Mouse (Mus musculus) erythroblast, embryonic 14.5 days (primary cell): Measurements from ENCODE around the gene Fgfr2. TPM values are rescaled to one million over a fixed set of nuclear protein-coding genes. Genes with fewer than 3 reads are reported as not detected.

ENCODE experiments used
- H3K27me3 ChIP-seq: 2 replicates; pipeline ENCODE4 v1.6.1; 2012; ENCODE audit warnings: inconsistent platforms; ENCODE audit not compliant: control insufficient read depth
- H3K36me3 ChIP-seq: 2 replicates; pipeline ENCODE4 v1.6.1; 2012; ENCODE audit warnings: mild to moderate bottlenecking, inconsistent platforms; ENCODE audit not compliant: control insufficient read depth
- H3K4me1 ChIP-seq: 2 replicates; pipeline ENCODE4 v1.6.1; 2012; ENCODE audit warnings: inconsistent platforms; ENCODE audit not compliant: control insufficient read depth
- H3K4me3 ChIP-seq: replicated peaks from 2 replicates; pipeline ENCODE3; 2012; ENCODE audit warnings: moderate library complexity, mild to moderate bottlenecking, inconsistent platforms
- H3K9me3 ChIP-seq: 2 replicates; pipeline ENCODE4 v1.6.1; 2012; ENCODE audit warnings: low read length, inconsistent platforms, mixed read lengths; ENCODE audit not compliant: control insufficient read depth
- GATA1 ChIP-seq: IDR thresholded peaks from 2 replicates; pipeline ENCODE4 v1.6.1; 2012; ENCODE audit warnings: low read length, inconsistent platforms, mixed read lengths
- TAL1 ChIP-seq: IDR thresholded peaks from 3 replicates; pipeline ENCODE4 v1.6.1; 2012; ENCODE audit warnings: low read length, inconsistent platforms, mixed read lengths
- polyA plus RNA-seq: library from polyadenylated mRNA; stranded (reverse); fragments of >175 nt; gene quantifications from 2 replicates; pipeline ENCODE4 v1.2.3, GENCODE M21; 2012

Gene Fgfr2
- polyA plus RNA-seq, 1 experiment = not detected

GRCm38 (mm10) chr7:132701412-132701811, 421.7 kb downstream of the Fgfr2 start:
- TF ChIP-seq GATA1 (no peak), TAL1 (no peak)
- H3K27me3 ChIP-seq = no peaks in the 10 kb centered on the region
- H3K4me3 ChIP-seq = no peak overlapping the region
- H3K9me3 ChIP-seq = no peaks in the 10 kb centered on the region
- no peaks in the 10 kb centered on the region for H3K36me3 ChIP-seq
- H3K4me1 ChIP-seq = peaks cover 10% of the 10 kb centered on the region

- Histone ChIP-seq H3K27me3 (no peaks in the 10 kb centered on the region), H3K9me3 (no peaks in the 10 kb centered on the region), H3K36me3 (no peaks in the 10 kb centered on the region), H3K4me1 (peaks cover 10% of the 10 kb centered on the region), H3K4me3 (no peak overlapping the region)
- TF ChIP-seq TAL1 = no peak
- no peak for TF ChIP-seq GATA1
Observed at GRCm38 (mm10) chr7:132700107-132700506, 423.0 kb downstream of the Fgfr2 start.

- Histone ChIP-seq H3K4me3 (no peak overlapping the region), H3K36me3 (no peaks in the 10 kb centered on the region; the same call in 1 of the 2 replicates), H3K4me1 (peaks cover 10% of the 10 kb centered on the region), H3K27me3 (no peaks in the 10 kb centered on the region), H3K9me3 (peaks cover 4% of the 10 kb centered on the region; the same call in 1 of the 2 replicates)
- no peak for TF ChIP-seq GATA1
Observed at GRCm38 (mm10) chr7:132699639-132700038, 423.5 kb downstream of the Fgfr2 start.

- Histone ChIP-seq H3K4me1 (peaks cover 10% of the 10 kb centered on the region), H3K27me3 (no peaks in the 10 kb centered on the region), H3K36me3 (no peaks in the 10 kb centered on the region; the same call in 1 of the 2 replicates), H3K4me3 (no peak overlapping the region), H3K9me3 (peaks cover 6% of the 10 kb centered on the region; the same call in 1 of the 2 replicates)
- TF ChIP-seq TAL1 (no peak), GATA1 (no peak)
Observed at GRCm38 (mm10) chr7:132699165-132699564, 424.0 kb downstream of the Fgfr2 start.

- H3K4me3 ChIP-seq = no peak overlapping the region
- no peaks in the 10 kb centered on the region; the same call in 1 of the 2 replicates for H3K36me3 ChIP-seq
- no peaks in the 10 kb centered on the region for H3K27me3 ChIP-seq
- TF ChIP-seq GATA1 = no peak
- TF ChIP-seq TAL1 = no peak
- peaks cover 6% of the 10 kb centered on the region; the same call in 1 of the 2 replicates for H3K9me3 ChIP-seq
- H3K4me1 ChIP-seq = peaks cover 10% of the 10 kb centered on the region
Observed at GRCm38 (mm10) chr7:132698737-132699136, 424.4 kb downstream of the Fgfr2 start.

GRCm38 (mm10) chr7:132697258-132697796, 425.8 kb downstream of the Fgfr2 start:
- Histone ChIP-seq H3K9me3 (peaks cover 6% of the 10 kb centered on the region; the same call in 1 of the 2 replicates), H3K4me3 (no peak overlapping the region), H3K36me3 (no peaks in the 10 kb centered on the region; the same call in 1 of the 2 replicates), H3K4me1 (peaks cover 9% of the 10 kb centered on the region), H3K27me3 (no peaks in the 10 kb centered on the region)
- no peak for TF ChIP-seq GATA1
- no peak for TF ChIP-seq TAL1

- H3K9me3 ChIP-seq = peaks cover 6% of the 10 kb centered on the region; the same call in 1 of the 2 replicates
- no peak overlapping the region for H3K4me3 ChIP-seq
- H3K4me1 ChIP-seq = no peaks in the 10 kb centered on the region
- no peaks in the 10 kb centered on the region for H3K27me3 ChIP-seq
- TF ChIP-seq GATA1 (no peak), TAL1 (no peak)
- no peaks in the 10 kb centered on the region; the same call in 1 of the 2 replicates for H3K36me3 ChIP-seq
Observed at GRCm38 (mm10) chr7:132693561-132693960, 429.6 kb downstream of the Fgfr2 start.

GRCm38 (mm10) chr7:132692719-132693118, 430.4 kb downstream of the Fgfr2 start:
- Histone ChIP-seq H3K27me3 (no peaks in the 10 kb centered on the region), H3K4me3 (no peak overlapping the region), H3K4me1 (no peaks in the 10 kb centered on the region), H3K9me3 (peaks cover 6% of the 10 kb centered on the region; the same call in 1 of the 2 replicates), H3K36me3 (no peaks in the 10 kb centered on the region; the same call in 1 of the 2 replicates)
- TF ChIP-seq TAL1 = no peak
- TF ChIP-seq GATA1 = no peak

- peaks cover 6% of the 10 kb centered on the region for H3K4me1 ChIP-seq
- H3K9me3 ChIP-seq = peaks cover 6% of the 10 kb centered on the region; the same call in 1 of the 2 replicates
- no peaks in the 10 kb centered on the region; the same call in 1 of the 2 replicates for H3K36me3 ChIP-seq
- no peak for TF ChIP-seq TAL1
- TF ChIP-seq GATA1 = no peak
- H3K27me3 ChIP-seq = no peaks in the 10 kb centered on the region
- no peak overlapping the region for H3K4me3 ChIP-seq
Observed at GRCm38 (mm10) chr7:132690716-132691472, 432.3 kb downstream of the Fgfr2 start.
